Mouse (Mus musculus) testis, postnatal 10 days (tissue): ENCODE results near the gene Serinc3.
"Not testable (repeated sequence)": the region's sequence is repeated elsewhere in the genome, so short reads cannot be mapped to it uniquely, and the experiment has no call there.

Experiments used
- DNase-seq: peaks from one replicate; pipeline ENCODE4 v3.0.0; 2021; ENCODE audit warnings: low spot score

The Serinc3 gene

DNA sequence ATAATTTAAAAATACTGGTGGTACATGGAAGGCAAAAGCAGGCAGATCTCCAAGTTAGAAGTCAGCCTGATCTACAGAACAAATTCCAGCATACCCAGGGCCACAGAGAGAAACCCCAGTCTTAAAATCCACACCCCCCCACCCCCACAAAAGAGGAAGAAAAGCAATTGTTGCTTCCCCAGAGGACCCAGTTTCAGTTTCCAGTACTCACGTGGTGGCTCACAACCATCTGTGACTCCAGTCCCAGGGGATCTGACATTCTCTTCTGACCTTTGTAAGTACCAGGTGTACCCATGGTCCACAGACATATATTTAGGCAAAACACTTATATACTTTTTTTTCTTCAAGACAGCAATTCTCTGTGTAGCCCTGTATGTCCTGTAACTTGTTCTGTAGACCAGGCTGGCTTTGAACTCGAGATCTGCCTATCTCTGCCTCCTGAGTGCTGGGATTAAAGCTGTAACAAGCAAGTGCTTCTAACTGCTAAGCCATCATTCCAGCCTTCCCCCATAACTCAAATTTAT is 17.8 kb upstream of the Serinc3 start:
- no peak for DNase-seq

DNA sequence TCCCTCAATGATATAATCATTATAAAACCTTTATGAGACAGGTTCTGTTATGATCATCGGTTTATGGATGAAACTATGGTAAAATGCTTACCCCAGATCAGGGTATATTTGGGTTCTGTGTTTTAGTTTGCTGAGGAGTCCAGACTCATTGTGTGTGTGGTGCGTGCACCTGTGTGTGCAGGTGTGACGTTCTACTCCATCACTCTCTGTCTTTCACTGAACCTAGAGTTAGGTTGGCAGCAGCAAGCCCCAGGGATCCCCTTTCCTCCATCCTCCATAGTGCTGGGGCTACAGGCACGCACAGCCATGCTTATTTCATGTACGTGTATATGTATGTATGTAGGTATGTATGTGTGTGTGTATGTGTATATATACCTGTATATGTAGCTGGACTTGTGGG is 17.1 kb upstream of the Serinc3 start:
- DNase-seq = no peak

DNA sequence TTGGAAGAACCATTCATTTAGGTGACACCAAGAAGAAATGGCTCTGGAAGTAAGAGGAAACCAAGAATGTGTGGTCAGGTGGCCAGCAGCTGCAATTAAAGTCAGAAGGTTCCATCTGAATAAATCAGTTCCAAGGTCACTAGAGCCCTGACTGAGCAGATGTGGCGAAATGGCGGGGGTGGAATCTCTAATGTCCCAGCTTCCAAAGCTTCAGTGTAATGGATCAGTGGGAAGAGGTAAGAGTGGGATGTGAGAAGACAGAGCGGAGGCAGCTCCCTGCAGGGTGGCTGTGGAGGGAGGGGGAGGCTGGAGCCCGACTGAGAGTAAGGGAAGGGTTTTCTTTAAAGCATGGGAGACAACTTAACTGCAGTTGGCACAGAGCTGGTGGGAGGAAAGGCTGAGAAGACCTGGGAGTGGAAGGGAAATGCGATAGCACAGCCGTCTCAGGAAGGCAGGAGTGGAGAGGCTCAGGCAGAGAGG is 16.5 kb upstream of the Serinc3 start:
- no peak for DNase-seq

DNA sequence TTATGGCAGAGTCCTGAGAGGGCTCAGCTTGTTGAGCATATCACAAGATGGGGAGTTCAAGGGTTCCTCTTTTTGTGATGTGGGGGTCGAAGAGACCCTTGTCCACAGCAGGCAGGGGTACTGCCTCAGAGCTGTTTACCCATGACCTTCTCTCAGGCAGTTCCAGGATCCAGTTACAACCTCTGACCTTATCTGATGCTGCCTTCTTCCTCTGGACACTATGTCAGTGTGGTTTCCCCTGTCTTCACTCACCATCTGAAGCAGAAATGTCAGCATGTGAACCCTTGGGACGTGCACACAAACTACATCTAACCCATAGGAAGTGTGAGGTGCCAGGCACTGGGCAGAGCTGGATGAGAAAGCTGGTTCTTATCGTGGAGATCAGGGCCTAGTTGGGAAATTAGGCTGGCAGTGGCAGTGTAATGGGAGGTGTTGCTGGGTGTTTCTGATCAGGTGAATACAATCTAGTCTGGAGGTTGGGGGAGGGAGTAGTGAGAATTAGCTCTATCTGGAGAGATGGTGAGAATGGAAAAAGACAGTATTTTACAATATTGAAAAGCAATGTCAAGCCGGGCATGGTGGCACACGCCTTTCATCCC is 15.3 kb upstream of the Serinc3 start:
- no peak for DNase-seq

DNA sequence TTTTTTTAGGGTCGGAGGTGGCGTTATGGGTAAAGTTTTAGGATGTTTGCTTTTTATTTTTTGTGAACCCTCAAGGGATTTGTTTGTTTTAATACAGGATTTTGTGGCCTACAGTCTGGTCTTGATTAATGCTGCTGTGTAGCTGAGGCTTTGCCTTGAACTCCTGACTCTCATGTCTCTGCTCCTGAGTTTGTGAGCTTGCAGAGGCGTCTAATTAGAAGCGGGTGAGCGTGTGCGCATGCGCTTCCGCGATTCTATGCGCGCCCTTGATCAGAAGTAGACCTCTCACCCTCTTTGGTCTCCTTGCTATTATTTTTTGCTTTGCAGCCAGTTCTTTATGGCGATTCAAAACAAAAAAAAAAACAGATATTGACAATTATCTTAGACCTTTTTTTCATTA is 14.5 kb upstream of the Serinc3 start:
- DNase-seq = no peak

DNA sequence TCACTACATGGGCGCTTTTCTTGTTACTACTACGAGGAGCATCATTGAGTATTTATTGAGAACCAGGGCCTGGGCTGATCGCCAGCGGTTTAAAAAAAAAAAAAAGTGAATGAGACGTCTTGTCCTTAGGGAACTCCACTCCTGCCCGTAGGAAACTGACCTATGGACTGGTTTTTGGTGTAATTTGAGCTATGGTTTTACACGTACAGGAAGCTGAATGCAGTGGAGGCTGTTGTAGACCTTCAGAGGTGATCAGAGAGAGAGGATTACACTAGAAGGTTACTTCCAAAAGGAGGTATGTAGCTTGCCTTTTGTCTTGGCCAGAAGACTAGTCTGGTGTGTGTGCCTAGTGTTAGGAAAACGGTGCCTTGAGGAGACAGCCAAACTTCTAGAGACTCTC is 14.0 kb upstream of the Serinc3 start:
- DNase-seq = no peak

DNA sequence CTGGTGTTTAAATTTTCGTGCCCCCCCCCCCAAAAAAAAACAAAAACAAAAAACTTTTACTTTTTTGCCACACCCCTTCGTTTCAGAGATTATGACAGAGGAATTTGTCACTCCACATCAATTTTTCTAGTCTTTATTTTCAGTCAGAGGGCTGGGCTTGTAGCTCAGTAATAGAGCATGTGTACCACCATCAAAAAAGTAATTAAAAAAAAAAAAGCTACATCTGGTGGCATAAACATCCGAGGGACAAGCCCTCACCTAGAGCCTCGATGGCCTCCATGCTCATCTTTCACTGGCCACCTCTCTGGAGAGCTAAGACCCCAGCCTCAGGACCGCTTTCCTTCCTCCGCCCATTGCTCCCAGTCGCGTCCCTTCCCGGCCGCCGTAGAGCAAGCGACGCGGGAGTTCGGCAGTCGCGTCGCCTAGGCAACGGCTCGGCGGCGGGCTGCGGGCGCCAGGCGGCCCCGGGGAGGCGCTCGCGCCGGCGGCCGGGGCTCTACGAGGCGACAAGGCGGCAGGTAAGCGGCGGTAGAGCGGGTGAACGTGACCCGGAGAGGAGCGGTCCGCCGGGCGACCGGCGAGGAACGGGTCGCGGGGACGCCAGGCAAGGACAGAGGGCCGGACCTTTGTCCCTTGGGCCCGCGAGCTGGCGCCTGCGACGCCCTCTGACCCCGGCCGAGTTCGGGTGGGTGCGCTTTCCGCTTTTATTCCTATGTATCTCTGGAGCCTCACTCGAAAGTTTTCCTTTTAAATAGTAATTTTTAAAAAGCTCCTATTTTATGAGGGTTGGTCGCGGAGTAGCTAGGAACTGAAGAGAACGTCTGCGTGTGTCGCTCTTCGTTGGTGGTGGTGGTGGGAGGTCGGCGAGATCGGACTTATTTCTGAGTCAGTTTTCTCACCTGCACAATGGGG is 13.3 kb upstream of the Serinc3 start, which contains the start of gene Pkig:
Gene Pkig, plus strand, starts transcription at position 412 of the 912 bp plus-strand sequence.
- DNase-seq = peak; percentile 93

DNA sequence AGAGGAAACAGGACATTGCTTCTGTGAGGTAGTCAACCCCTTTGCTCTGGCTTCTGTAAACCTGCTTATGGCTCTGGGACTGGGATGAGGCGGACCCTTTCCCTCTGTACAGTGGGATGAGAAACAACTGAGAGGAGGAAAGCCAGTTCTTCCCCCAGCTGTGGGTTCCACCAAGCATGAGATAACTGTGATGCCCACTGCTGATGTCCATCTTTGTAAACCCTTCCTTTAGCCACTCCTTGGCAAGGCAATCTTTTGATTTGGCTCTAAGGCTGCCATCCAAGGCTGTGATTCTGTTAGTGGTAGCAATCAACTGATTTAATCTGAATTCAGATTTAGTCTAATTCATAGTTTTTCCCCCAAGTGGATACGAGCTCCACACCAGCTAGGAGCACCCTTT is 12.6 kb upstream of the Serinc3 start:
- no peak for DNase-seq

DNA sequence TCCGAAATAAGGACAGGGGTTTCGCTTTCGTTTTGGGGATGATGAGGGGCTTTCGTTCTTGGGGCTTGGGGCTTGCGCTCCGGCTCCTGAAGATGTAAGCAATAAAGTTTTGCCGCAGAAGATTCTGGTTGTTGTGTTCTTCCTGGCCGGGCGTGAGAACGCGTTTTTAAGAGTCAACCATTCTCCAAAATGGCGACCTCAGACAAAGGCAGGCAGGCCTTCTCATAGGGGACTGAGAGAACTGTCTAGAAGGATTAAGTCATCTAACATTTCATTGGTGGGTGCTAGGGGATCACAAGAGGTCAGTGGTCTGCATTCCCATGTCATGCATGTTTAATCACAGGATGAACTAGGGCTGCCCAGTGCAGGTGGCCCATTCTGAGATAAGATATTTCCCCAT is 10.8 kb upstream of the Serinc3 start:
- DNase-seq = not testable (repeated sequence)

DNA sequence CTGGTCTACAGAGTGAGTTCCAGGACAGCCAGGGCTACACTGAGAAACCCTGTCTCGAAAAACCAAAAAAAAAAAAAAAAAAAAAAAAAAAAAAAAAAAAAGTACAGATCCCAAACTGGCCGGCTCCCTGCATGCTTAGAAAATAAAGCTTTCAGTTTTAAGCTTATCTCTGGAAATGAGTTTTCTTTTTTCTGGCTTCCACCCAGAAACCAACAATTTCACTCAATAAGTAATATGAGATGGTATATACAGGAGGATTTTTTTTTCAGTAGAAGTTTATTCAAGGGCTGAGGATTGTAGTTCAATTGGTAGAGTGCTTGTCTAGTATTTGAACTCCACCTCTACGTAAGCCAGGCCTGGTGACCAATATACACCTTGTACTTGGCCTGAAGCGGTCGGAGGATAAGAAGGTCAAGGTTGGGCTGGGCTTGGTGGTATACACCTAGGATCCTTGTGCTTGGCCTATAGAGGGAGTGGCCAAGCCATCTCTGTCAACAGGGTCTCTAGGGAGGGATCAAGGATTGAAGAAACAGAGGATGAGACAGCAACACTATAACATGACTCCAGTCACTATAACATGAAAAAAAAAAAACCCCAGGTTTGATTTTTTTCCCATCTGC is 1.6 kb upstream of the Serinc3 start:
- DNase-seq = no peak

DNA sequence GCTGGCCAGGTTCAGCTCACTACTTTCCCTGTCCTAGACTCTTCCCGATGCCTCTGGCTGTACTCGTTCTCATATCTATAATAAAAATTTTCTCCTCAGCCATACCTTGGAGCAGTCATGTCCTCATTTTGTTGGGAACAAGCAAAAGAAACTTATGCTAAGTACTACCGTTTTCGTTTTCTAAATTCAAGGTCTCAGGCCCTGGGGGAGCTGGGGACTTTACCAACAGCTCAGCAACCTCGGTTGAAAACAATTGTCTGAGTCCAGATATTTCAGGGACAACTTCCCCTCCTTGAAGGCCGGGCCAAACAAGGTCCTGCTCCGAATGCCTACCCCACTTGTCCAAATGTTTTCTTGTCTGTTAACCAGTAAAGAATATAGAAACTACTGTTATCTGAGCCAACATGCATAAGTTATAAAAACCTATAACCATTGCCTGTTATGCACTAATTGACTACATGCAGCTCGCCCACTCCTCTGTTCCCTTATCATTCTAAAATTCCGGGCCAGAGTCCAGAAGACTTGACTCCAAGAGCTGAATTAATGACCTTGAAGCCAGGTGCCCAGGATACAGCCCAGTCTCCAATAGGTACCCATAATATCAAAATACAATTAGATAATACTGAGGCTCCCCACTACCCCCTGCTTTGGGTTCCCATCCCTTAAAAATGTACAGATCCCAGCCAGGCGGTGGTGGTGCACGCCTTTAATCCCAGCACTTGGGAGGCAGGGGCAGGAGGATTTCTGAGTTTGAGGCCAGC is 949 bp upstream of the Serinc3 start:
- DNase-seq = no peak

DNA sequence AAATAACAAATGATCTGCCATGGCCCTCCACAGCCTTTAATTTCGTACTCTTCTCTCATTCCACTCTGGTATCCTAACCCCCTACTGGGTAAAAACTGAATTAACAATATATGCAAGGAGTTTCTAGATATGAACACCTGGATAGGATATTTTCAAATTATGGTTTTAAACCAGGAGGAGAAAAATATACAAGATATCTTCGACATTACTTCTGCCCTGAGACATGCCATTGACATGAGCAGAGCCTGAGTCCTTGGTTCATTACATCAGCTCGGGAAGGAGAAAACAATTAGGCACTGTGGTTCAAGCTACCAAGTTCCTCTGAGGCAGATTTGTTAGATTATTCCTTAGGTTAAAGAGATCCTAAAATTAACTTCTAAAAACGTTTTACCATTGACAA is 884 bp downstream of the Serinc3 start:
- DNase-seq = no peak

DNA sequence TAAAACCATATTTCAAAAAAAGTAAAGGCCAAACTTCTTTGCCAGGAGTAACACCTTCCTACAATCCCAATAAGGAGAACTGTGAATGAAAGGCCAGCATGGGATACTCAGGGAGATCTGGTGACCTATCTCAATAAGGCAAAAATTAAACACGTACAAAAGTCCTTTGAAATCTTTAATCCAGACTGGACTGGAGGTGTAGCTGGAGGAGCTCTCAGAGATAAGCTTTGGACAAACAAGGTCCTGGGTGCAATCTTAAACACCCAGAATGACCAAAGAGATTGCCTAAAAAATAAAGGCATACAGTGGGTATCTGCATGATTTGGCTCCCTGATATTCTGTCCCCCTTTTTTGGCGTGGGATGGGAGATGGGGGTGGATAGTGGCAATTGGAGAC is 1.4 kb downstream of the Serinc3 start:
- no peak for DNase-seq

DNA sequence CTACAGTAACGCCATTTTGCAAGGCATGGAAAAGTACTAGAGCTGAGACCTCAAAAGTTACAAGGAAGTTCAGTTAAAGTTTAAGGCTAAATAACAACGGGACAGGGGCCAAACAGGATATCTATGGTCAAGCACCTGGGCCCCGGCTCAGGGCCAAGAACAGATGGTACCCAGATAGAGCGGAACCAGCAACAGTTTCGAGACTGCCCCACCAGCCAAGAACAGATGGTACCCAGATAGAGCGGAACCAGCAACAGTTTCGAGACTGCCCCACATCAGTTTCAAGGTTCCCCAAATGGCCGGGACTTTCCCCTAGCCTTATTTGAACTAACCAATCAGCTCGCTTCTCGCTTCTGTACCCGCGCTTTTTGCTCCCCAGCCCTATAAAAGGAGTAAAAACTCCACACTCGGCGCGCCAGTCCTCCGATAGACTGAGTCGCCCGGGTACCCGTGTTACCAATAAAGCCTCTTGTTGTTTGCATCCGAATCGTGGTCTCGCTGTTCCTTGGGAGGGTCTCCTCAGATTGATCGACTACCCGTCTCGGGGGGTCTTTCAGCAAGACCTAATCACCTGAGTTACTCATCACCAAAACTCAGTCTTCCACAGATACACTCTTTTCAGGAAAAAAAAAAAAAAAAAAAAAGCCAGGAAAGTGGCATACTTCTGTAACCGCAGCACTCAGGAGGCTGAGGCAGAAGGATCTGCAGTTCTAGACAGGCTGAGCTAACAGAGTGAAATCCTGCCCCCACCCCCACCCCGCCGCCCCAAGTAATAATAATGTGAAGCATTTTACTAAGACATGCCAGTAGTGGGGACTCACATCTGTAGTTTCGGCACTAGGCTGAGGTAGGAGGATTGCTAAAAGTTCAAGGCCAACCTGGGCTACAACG is 2.0 kb downstream of the Serinc3 start:
- peak; percentile 63 for DNase-seq

DNA sequence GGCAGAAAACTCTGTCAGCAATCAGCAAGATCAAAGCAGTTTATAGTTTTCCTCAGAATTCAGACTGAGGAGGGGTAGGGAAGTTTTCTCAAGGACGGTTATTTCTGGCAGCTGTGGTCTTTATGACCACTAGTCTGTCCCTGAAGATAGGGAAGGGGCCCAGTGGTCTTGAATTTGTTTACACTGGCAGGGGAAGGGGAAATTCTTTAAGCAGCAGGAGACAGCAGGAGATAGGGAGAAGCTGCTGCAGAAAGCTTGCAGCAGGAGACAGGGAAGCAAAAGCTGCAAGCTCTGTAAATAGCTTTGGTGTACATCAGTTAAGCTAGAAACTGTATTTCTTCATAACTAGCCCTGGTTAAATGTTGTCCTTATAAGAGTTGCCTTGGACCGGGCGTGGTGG is 3.2 kb downstream of the Serinc3 start:
- no peak for DNase-seq

DNA sequence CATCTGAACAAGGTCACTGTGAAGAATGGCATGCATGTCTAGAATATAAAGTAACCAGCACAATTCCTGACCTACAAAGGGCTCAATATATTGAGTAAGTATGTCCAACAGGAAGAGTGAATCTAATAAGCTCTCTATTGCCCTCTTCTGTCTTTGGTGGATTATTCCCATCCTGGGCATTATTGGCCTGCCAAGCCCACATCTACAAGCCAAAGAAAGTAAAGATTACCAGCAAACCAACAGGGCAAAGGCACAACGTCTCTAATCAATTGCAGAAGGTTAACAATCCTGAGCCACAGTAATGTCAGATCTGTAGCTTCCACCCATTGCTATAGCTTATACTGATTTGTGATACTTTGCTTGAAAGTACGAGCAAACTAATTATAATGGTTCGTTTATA is 4.4 kb downstream of the Serinc3 start:
- no peak for DNase-seq

DNA sequence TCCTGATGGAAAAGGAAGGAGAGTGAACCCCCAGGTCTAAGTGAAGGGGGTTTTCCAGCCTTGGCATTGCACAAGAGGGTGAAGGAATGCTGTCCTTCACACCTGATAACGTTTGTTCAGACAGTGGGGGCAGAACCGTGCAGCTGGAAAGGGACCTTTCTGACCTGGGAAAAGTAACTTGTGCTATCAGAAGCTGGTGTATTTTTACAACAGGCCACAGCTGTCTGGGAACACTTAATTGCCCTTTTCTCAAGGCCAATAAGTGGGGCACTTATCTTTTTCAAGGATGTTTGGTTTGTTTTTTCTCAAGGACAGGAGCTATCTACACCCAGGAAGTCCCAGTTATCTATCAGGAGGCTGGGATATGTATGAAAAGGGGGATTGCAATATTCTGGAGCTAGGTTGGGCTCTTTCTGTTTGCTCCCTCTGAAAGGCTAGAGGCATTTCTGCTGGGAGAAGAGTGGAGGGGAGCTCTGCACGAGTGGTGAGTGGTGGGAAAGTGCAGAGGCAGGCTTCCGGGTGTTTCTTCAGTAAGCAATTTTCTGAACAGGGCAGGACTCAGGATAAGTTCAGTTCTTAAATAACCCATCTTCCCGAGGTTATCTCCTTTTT is 7.2 kb downstream of the Serinc3 start:
- DNase-seq = no peak

DNA sequence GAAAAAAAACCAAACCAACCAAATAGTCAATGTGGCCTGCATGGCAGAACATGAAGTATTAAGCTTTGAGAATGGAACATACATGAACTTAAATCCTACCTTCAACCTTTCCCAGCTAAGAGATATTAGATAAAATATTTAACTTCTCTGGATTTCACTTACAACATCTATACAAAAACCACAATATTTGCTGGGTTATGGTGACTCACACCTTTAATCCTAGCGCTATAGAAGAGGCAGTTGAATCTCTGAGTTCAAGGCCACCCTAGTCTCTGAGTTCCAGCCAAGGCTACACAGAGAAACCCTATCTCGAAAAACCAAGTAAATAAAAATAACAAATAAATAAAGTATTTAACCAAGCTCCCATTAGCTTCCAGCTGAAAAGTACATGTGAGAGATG is 8.9 kb downstream of the Serinc3 start:
- DNase-seq = no peak

DNA sequence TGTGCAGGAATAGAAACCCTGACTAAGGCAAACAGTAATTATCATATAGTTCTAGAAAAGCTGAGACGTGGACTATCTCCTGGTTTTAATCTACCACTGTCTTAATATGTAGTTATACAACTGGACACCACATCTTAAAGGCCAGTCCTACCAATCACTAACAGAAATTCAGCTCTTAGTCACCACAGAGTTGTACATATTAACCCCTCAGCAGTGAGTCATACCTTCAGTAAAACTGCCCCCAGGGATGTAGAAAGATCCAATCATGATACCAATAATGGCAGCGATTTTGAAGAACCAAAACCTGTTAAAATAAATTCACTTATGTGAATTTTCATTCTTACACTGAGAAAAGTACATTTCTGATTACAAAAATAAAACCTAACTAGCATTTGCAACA is 10.7 kb downstream of the Serinc3 start:
- no peak for DNase-seq

DNA sequence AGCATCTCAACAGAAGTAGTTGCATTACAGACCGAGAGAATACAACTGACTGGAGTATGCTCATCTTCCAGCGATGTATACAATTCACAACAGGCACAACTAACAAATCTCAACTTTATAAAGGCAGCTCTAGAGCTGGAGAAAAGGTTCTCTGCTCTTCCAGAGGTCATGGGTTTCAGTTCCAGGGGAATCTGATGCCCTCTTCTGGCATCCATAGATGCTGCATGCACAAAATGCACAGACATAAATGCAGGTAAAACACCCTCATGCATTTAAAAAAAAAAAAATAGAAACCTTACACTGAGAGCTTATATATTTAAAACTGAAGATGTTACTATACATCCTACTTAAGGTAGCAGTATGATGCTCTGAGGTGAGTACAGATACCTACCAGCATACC is 13.2 kb downstream of the Serinc3 start:
- DNase-seq = no peak

DNA sequence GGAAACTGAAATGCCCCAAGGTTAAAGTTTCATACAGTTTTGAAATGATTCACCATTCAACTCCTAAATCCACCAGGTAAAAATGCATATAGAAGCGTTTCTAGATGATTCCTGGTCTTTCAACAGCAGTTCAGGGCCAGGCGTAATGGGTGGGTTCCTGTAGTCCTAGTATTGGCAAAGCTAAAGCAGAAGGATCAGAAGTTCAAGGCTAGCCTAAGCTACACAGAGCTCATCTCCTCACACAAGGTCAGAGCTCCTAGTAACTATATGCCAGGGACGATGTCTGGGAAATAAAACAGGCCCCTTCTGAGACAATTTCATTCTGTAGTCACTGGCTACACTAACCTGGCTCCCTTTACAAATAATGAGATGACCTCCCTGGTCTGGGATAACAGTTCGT is 13.7 kb downstream of the Serinc3 start:
- no peak for DNase-seq
